Mouse (Mus musculus) liver, adult 2 months (tissue): ENCODE results near the gene Yod1.

Source experiments
- CTCF ChIP-seq: fragments of 200-500 bp; IDR thresholded peaks from 2 replicates; pipeline ENCODE4 v1.5.1; 2011; ENCODE audit warnings: low read depth, low read length, control low read depth
- POLR2A ChIP-seq: fragments of 200-500 bp; IDR thresholded peaks from 2 replicates; pipeline ENCODE4 v1.6.1; 2011; ENCODE audit warnings: low read length, control low read depth; ENCODE audit not compliant: insufficient read depth; ENCODE audit errors: extremely low read depth

- TF ChIP-seq POLR2A = no peak
- no peak for TF ChIP-seq CTCF
Observed at GRCm38 (mm10) chr1:130745591-130745990, 28.5 kb downstream of the Yod1 start.
